22 mouse cellular contexts compared by ENCODE assay signal in the genomic region with DNA sequence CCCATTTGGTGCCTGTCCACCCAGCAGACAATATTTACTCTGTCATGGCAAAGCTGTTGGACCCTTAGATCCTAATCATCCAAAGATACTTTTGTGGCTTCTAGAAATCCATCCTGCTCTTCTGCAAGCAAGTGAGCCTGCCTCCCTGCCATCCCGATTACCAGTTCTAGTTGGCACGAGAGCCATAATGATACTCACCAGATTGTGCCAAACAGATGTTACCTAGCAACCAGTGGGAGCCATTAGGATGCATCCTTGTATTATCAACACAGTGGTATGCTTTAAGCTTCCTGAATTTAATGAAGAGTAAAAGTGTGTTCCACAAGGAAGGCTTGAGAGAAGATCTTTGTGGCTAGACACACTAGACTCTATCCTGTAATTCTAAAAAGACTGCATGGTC.
DNase-seq lines count a peak whose midpoint lies in the region; ATAC-seq and TF ChIP-seq lines count a peak whose summit lies in the region.
"Had no signal": no experiment of that assay in that cellular context is flagged by ENCODE, and none has a peak within 500 bp of the region (broad histone marks: within the 10 kb centered on the region; RNA-seq: fewer than 3 reads in every experiment).

No protein-coding gene starts in this region.

- H3K27me3 ChIP-seq in hindbrain, postnatal 0 days (ENCODE audit: insufficient read depth, low read length), result no peaks in the 10 kb centered on the region
- H3K27me3 ChIP-seq in hindbrain, embryonic 10.5 days (ENCODE audit: insufficient read depth, poor library complexity, severe bottlenecking), result no peaks in the 10 kb centered on the region
- H3K27me3 ChIP-seq in heart, adult 2 months (ENCODE audit: control insufficient read depth, insufficient read depth, low read length), result no peaks in the 10 kb centered on the region
- H3K27me3 ChIP-seq: heart, embryonic 13.5 days; hindbrain, embryonic 12.5 days; hindbrain, embryonic 15.5 days; intestine, embryonic 15.5 days had no signal

- H3K36me3 ChIP-seq in hindbrain, postnatal 0 days (ENCODE audit: insufficient read depth, low read length), result no peaks in the 10 kb centered on the region
- no peaks in the 10 kb centered on the region for H3K36me3 ChIP-seq in hindbrain, embryonic 10.5 days
- H3K36me3 ChIP-seq in heart, adult 2 months (ENCODE audit: control insufficient read depth, insufficient read depth, low read length), result no peaks in the 10 kb centered on the region
- H3K36me3 ChIP-seq: forebrain, embryonic 10.5 days; heart, embryonic 10.5 days; heart, embryonic 13.5 days; hindbrain, embryonic 12.5 days; hindbrain, embryonic 15.5 days; intestine, embryonic 15.5 days had no signal

- no peaks in the 10 kb centered on the region for H3K9me3 ChIP-seq in hindbrain, postnatal 0 days (ENCODE audit: low read length)
- no peaks in the 10 kb centered on the region for H3K9me3 ChIP-seq in hindbrain, embryonic 10.5 days
- H3K9me3 ChIP-seq: forebrain, embryonic 10.5 days; heart, embryonic 10.5 days; heart, embryonic 13.5 days; hindbrain, embryonic 12.5 days; hindbrain, embryonic 15.5 days; intestine, embryonic 15.5 days had no signal

- H3K4me2 ChIP-seq in hindbrain, postnatal 0 days (ENCODE audit: low read depth, low read length), result no peak overlapping the region
- H3K4me2 ChIP-seq: heart, embryonic 13.5 days; hindbrain, embryonic 12.5 days; hindbrain, embryonic 15.5 days; intestine, embryonic 15.5 days had no signal

- intact Hi-C loops in heart, adult 2 months (cut with DNase I), result no loop called here

- no peaks in the 10 kb centered on the region for H3K4me1 ChIP-seq in hindbrain, postnatal 0 days (ENCODE audit: insufficient read depth, low read length)
- H3K4me1 ChIP-seq in hindbrain, embryonic 10.5 days (replicated peaks), result no peaks in the 10 kb centered on the region
- H3K4me1 ChIP-seq in heart, adult 2 months (ENCODE audit: control insufficient read depth, insufficient read depth, low read length), result no peaks in the 10 kb centered on the region
- H3K4me1 ChIP-seq: forebrain, embryonic 10.5 days; heart, embryonic 10.5 days; heart, embryonic 13.5 days; hindbrain, embryonic 15.5 days; intestine, embryonic 15.5 days had no signal

- 33% methylated on average over 2 of the region's 2 CpGs for WGBS in hindbrain, postnatal 0 days
- 90% methylated on average over 2 of the region's 2 CpGs for WGBS in hindbrain, embryonic 10.5 days
- 74% methylated on average over 2 of the region's 2 CpGs for WGBS in heart, adult 2 months

- no peaks in the 10 kb centered on the region for H3K79me2 ChIP-seq in heart, adult 2 months (replicated peaks; ENCODE audit: control insufficient read depth, insufficient read depth, low read length)

- peak; percentile 35 for DNase-seq in hindbrain, postnatal 0 days (ENCODE audit: low spot score)
- no peak for DNase-seq in hindbrain, embryonic 10.5 days (ENCODE audit: low spot score)
- peak; percentile 36 for DNase-seq in layer of hippocampus, adult 9-10 months (ENCODE audit: low spot score)
- no peak for DNase-seq in layer of hippocampus, postnatal 10 days (ENCODE audit: low spot score in 2 of 2)
- DNase-seq in brain, embryonic 14.5 days (ENCODE audit: low read depth), result peak; percentile 55
- DNase-seq in heart, adult 2 months, result no peak
- DNase-seq: adrenal gland, adult 2 months; adrenal gland, postnatal 14 days; cerebellum, adult 18-20 months; cerebellum, adult 9-10 months; gastrocnemius, postnatal 25 days; heart, adult 18-20 months; heart, postnatal 14 days; heart, postnatal 4 days had no signal

- TF ChIP-seq CTCF in hindbrain, postnatal 0 days (IDR thresholded peaks at IDR 0.05; ENCODE audit: low read depth), result no peak
- TF ChIP-seq CTCF in brain, embryonic 14.5 days (IDR thresholded peaks at IDR 0.05; ENCODE audit: borderline replicate concordance, extremely low read depth, insufficient read depth, insufficient read length), result no peak
- TF ChIP-seq CTCF in heart, adult 2 months (IDR thresholded peaks at IDR 0.05), result no peak

- no peak for ATAC-seq in hindbrain, postnatal 0 days
- ATAC-seq: CD4-positive, CD25-positive, alpha-beta regulatory T cell, adult 4 months; forebrain, embryonic 16.5 days; intestine, embryonic 15.5 days had no signal

- no peak for TF ChIP-seq POLR2A in brain, embryonic 14.5 days (IDR thresholded peaks at IDR 0.05; ENCODE audit: borderline replicate concordance, extremely low read depth, insufficient read depth, insufficient read length, poor library complexity, severe bottlenecking)
- TF ChIP-seq POLR2A in heart, adult 2 months (IDR thresholded peaks at IDR 0.05; ENCODE audit: insufficient read depth, low read depth, low read length), result no peak

- H3K9ac ChIP-seq in hindbrain, postnatal 0 days (replicated peaks; ENCODE audit: low read length), result no peak overlapping the region
- H3K9ac ChIP-seq in heart, adult 2 months (ENCODE audit: low read depth, low read length), result no peak overlapping the region
- H3K9ac ChIP-seq: heart, embryonic 13.5 days; hindbrain, embryonic 12.5 days; hindbrain, embryonic 15.5 days; intestine, embryonic 15.5 days had no signal

- H3K27ac ChIP-seq in hindbrain, postnatal 0 days, result no peak overlapping the region
- H3K27ac ChIP-seq in hindbrain, embryonic 10.5 days, result no peak overlapping the region
- H3K27ac ChIP-seq in heart, adult 2 months, result no peak overlapping the region
- H3K27ac ChIP-seq: forebrain, embryonic 10.5 days; heart, embryonic 10.5 days; heart, embryonic 13.5 days; hindbrain, embryonic 12.5 days; hindbrain, embryonic 15.5 days; intestine, embryonic 15.5 days had no signal

- TF ChIP-seq EP300 in heart, adult 2 months (IDR thresholded peaks at IDR 0.05; ENCODE audit: insufficient read depth, low read depth, low read length), result no peak

- no peak overlapping the region for H3K4me3 ChIP-seq in hindbrain, postnatal 0 days (ENCODE audit: low read length)
- no peak overlapping the region for H3K4me3 ChIP-seq in hindbrain, embryonic 10.5 days
- H3K4me3 ChIP-seq in heart, adult 2 months, result no peak overlapping the region
- H3K4me3 ChIP-seq: forebrain, embryonic 10.5 days; heart, embryonic 10.5 days; heart, embryonic 13.5 days; hindbrain, embryonic 12.5 days; hindbrain, embryonic 15.5 days; intestine, embryonic 15.5 days had no signal

Comparison
In these comparisons a context has a peak if more than half of its experiments do, and no peak if none do; other contexts are left out.
1. DNase-seq: peak in hindbrain, postnatal 0 days (single experiment), layer of hippocampus, adult 9-10 months (single experiment) and brain, embryonic 14.5 days (single experiment); none in hindbrain, embryonic 10.5 days (single experiment), layer of hippocampus, postnatal 10 days (0 of 2) and heart, adult 2 months (0 of 2).